Mouse (Mus musculus): ENCODE measurements around the gene Cox15. TPM values are rescaled to one million over a fixed set of nuclear protein-coding genes. Genes with fewer than 3 reads are reported as not detected.

Gene Cox15
- total and polyA plus RNA-seq, 2 experiments from 2014 or later = 9.4 to 31.0 TPM

DNA sequence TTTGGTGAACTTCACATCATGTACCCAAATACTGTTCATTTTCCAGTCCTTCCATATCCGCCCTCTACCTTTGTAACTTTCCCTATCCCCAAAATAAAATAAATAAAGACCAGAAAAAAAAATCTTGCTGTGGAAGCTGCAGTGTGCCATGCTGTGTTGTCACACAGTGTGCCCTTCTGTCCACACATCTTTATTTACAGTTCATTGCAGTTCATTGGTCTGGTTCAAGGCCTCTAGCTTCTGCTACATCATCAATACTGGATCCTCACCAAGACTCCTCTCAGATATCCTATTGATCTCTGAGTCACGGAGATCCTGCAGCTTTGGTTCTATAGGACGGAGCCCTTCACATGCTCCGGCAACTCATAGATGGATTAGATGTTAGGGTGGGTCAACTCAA, 39.7 kb upstream of the Cox15 start:
- no peak overlapping the region for H3K27ac ChIP-seq (ENCODE audit: low read depth)
- TF ChIP-seq EP300 (IDR thresholded peaks at IDR 0.05; ENCODE audit: low read depth) = no peak
- no peak for TF ChIP-seq CTCF (IDR thresholded peaks at IDR 0.05; ENCODE audit: low read depth)
- DNase-seq (ENCODE audit: low spot score) (no peak), ATAC-seq (ENCODE audit: insufficient read depth, low read depth) (no peak)
- H3K9ac ChIP-seq (replicated peaks; ENCODE audit: low read depth, low read length) = no peak overlapping the region
- H3K4me2 ChIP-seq (ENCODE audit: low read depth, low read length) = no peak overlapping the region
- no peaks in the 10 kb centered on the region for H3K9me3 ChIP-seq (replicated peaks; ENCODE audit: control insufficient read depth, low read length)
- H3K36me3 ChIP-seq (replicated peaks; ENCODE audit: control insufficient read depth, insufficient read depth, low read length) = no peaks in the 10 kb centered on the region
- no peaks in the 10 kb centered on the region for H3K4me1 ChIP-seq (ENCODE audit: control insufficient read depth, insufficient read depth)
- H3K27me3 ChIP-seq (ENCODE audit: control insufficient read depth, insufficient read depth, low read length) = no peaks in the 10 kb centered on the region
- WGBS = 85% methylated on average over 4 of the region's 4 CpGs
- H3K4me3 ChIP-seq (ENCODE audit: low read depth, low read length) = no peak overlapping the region

GRCm38 (mm10) chr19:43789817-43790216, 37.0 kb upstream of the Cox15 start:
- ATAC-seq (ENCODE audit: insufficient read depth, low read depth) (no peak), DNase-seq (ENCODE audit: low spot score) (no peak)
- whole genome bisulfite sequencing = 80% methylated on average over 7 of the region's 7 CpGs
- no peak overlapping the region for H3K4me2 ChIP-seq (ENCODE audit: low read depth, low read length)
- no peak overlapping the region for H3K27ac ChIP-seq (ENCODE audit: low read depth)
- no peak overlapping the region for H3K9ac ChIP-seq (replicated peaks; ENCODE audit: low read depth, low read length)
- H3K27me3 ChIP-seq (ENCODE audit: control insufficient read depth, insufficient read depth, low read length) = no peaks in the 10 kb centered on the region
- H3K36me3 ChIP-seq (replicated peaks; ENCODE audit: control insufficient read depth, insufficient read depth, low read length) = no peaks in the 10 kb centered on the region
- no peak overlapping the region for H3K4me3 ChIP-seq (ENCODE audit: low read depth, low read length)
- TF ChIP-seq CTCF (IDR thresholded peaks at IDR 0.05; ENCODE audit: low read depth) (no peak), EP300 (IDR thresholded peaks at IDR 0.05; ENCODE audit: low read depth) (no peak)
- H3K4me1 ChIP-seq (ENCODE audit: control insufficient read depth, insufficient read depth) = no peaks in the 10 kb centered on the region
- no peaks in the 10 kb centered on the region for H3K9me3 ChIP-seq (replicated peaks; ENCODE audit: control insufficient read depth, low read length)

DNA sequence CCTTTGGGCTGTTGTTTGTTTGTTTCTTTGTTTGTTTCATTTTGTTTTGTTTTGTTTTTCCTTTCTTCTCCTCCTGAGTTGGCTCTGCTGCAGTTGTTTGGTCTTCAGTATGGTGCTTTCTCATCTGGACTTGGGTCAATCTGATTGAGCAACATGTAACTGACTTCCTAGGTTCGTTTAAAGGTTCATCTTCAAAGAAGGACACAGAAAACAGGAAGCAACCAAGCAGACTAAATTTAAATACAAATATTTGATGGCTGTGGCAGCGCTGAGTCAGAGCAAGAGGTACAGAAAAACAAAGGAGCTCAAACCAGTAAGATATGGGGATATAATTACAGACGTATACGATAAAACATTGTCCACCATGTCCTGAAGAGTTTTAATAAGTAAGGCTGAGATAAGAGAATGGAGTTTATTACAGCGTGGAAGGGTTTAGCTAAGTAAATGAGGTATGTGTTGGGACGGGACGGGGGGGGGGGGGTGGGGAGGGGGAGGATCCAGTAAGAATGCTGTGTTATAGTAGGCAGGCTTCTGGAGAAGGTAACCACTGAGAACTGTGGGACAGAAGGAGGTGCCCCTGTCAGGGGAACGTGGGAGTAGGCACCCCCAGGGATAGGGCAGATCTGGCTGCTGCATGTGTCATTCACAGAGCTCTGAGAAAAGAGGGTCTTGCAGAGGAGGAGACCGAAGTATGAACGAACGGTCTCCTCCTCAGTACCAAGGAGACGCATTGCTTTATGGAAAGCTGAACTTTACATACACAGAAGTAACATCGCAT, 33.6 kb upstream of the Cox15 start:
- no peaks in the 10 kb centered on the region for H3K9me3 ChIP-seq (replicated peaks; ENCODE audit: control insufficient read depth, low read length)
- H3K27ac ChIP-seq (ENCODE audit: low read depth) = no peak overlapping the region
- H3K27me3 ChIP-seq (ENCODE audit: control insufficient read depth, insufficient read depth, low read length) = no peaks in the 10 kb centered on the region
- no peak for TF ChIP-seq EP300 (IDR thresholded peaks at IDR 0.05; ENCODE audit: low read depth)
- no peak for TF ChIP-seq CTCF (IDR thresholded peaks at IDR 0.05; ENCODE audit: low read depth)
- H3K4me1 ChIP-seq (ENCODE audit: control insufficient read depth, insufficient read depth) = no peaks in the 10 kb centered on the region
- H3K4me2 ChIP-seq (ENCODE audit: low read depth, low read length) = no peak overlapping the region
- no peak for DNase-seq (ENCODE audit: low spot score)
- H3K4me3 ChIP-seq (ENCODE audit: low read depth, low read length) = no peak overlapping the region
- 71% methylated on average over 13 of the region's 13 CpGs for WGBS
- no peak for ATAC-seq (ENCODE audit: insufficient read depth, low read depth)
- H3K36me3 ChIP-seq (replicated peaks; ENCODE audit: control insufficient read depth, insufficient read depth, low read length) = no peaks in the 10 kb centered on the region
- H3K9ac ChIP-seq (replicated peaks; ENCODE audit: low read depth, low read length) = no peak overlapping the region

GRCm38 (mm10) chr19:43784761-43785160, 32.0 kb upstream of the Cox15 start:
- Histone ChIP-seq H3K36me3 (replicated peaks; ENCODE audit: control insufficient read depth, insufficient read depth, low read length) (no peaks in the 10 kb centered on the region), H3K4me3 (ENCODE audit: low read depth, low read length) (no peak overlapping the region), H3K9ac (replicated peaks; ENCODE audit: low read depth, low read length) (no peak overlapping the region), H3K9me3 (replicated peaks; ENCODE audit: control insufficient read depth, low read length) (no peaks in the 10 kb centered on the region), H3K4me1 (ENCODE audit: control insufficient read depth, insufficient read depth) (no peaks in the 10 kb centered on the region), H3K27me3 (ENCODE audit: control insufficient read depth, insufficient read depth, low read length) (no peaks in the 10 kb centered on the region), H3K27ac (ENCODE audit: low read depth) (no peak overlapping the region), H3K4me2 (ENCODE audit: low read depth, low read length) (no peak overlapping the region)
- 65% methylated on average over 8 of the region's 8 CpGs for WGBS
- no peak for ATAC-seq (ENCODE audit: insufficient read depth, low read depth)
- no peak for DNase-seq (ENCODE audit: low spot score)
- TF ChIP-seq EP300 (IDR thresholded peaks at IDR 0.05; ENCODE audit: low read depth) (no peak), CTCF (IDR thresholded peaks at IDR 0.05; ENCODE audit: low read depth) (no peak)

- Histone ChIP-seq H3K9me3 (replicated peaks; ENCODE audit: control insufficient read depth, low read length) (no peaks in the 10 kb centered on the region), H3K36me3 (replicated peaks; ENCODE audit: control insufficient read depth, insufficient read depth, low read length) (no peaks in the 10 kb centered on the region), H3K4me2 (ENCODE audit: low read depth, low read length) (no peak within 1 kb of the TSS), H3K4me3 (ENCODE audit: low read depth, low read length) (no peak within 1 kb of the TSS), H3K27ac (ENCODE audit: low read depth) (no peak within 1 kb of the TSS), H3K9ac (replicated peaks; ENCODE audit: low read depth, low read length) (no peak within 1 kb of the TSS), H3K4me1 (ENCODE audit: control insufficient read depth, insufficient read depth) (no peaks in the 10 kb centered on the region), H3K27me3 (ENCODE audit: control insufficient read depth, insufficient read depth, low read length) (no peaks in the 10 kb centered on the region)
- WGBS = 69% methylated on average over 3 of the region's 3 CpGs
- DNase-seq (ENCODE audit: low spot score) (no peak), ATAC-seq (ENCODE audit: insufficient read depth, low read depth) (no peak)
- no peak for TF ChIP-seq CTCF (IDR thresholded peaks at IDR 0.05; ENCODE audit: low read depth)
- TF ChIP-seq EP300 (IDR thresholded peaks at IDR 0.05; ENCODE audit: low read depth) = no peak
These were observed 29.2 kb upstream of the Cox15 start, which contains the start of gene Abcc2 for GRCm38 (mm10) chr19:43781980-43782379. Gene Abcc2, plus strand, starts transcription at chr19:43782192.

- WGBS = 67% methylated on average over 5 of the region's 5 CpGs
- Histone ChIP-seq H3K27me3 (ENCODE audit: control insufficient read depth, insufficient read depth, low read length) (no peaks in the 10 kb centered on the region), H3K4me2 (ENCODE audit: low read depth, low read length) (no peak overlapping the region), H3K27ac (ENCODE audit: low read depth) (no peak overlapping the region), H3K4me1 (ENCODE audit: control insufficient read depth, insufficient read depth) (no peaks in the 10 kb centered on the region), H3K36me3 (replicated peaks; ENCODE audit: control insufficient read depth, insufficient read depth, low read length) (no peaks in the 10 kb centered on the region), H3K9me3 (replicated peaks; ENCODE audit: control insufficient read depth, low read length) (no peaks in the 10 kb centered on the region), H3K4me3 (ENCODE audit: low read depth, low read length) (no peak overlapping the region), H3K9ac (replicated peaks; ENCODE audit: low read depth, low read length) (no peak overlapping the region)
- DNase-seq (ENCODE audit: low spot score) = no peak
- no peak for ATAC-seq (ENCODE audit: insufficient read depth, low read depth)
- TF ChIP-seq CTCF (IDR thresholded peaks at IDR 0.05; ENCODE audit: low read depth) (no peak), EP300 (IDR thresholded peaks at IDR 0.05; ENCODE audit: low read depth) (no peak)
These were observed 27.6 kb upstream of the Cox15 start for GRCm38 (mm10) chr19:43780391-43780790.
